Mouse (Mus musculus): Measurements from ENCODE around the gene Gba. TPM values are rescaled to one million over a fixed set of nuclear protein-coding genes. Genes with fewer than 3 reads are reported as not detected.

The Gba gene
- polyA plus RNA-seq, 1 experiment from 2014 or later = 32.7 TPM

- ATAC-seq (ENCODE audit: extremely low read depth, insufficient number of reproducible peaks, low FRiP score, low TSS enrichment) = no peak
- 28% methylated on average over 10 of the region's 10 CpGs for WGBS
- Histone ChIP-seq H3K27ac (replicated peaks) (0 out of 2 replicates have a peak within 1 kb of the TSS, but pooled peaks have one; percentile 17), H3K27me3 (replicated peaks) (peaks cover 66% of the 10 kb centered on the region), H3K4me1 (peaks cover 35% of the 10 kb centered on the region), H3K36me3 (0 out of 2 replicates have a peak, but pooled peaks cover 4% of the 10 kb centered on the region), H3K9me3 (no peaks in the 10 kb centered on the region), H3K9ac (peak within 1 kb of the TSS; percentile 76), H3K4me2 (peak within 1 kb of the TSS; percentile 78), H3K4me3 (peak within 1 kb of the TSS; percentile 57)
Observed at GRCm38 (mm10) chr3:89228836-89229235, 26.1 kb downstream of the Gba start, which contains the start of gene Muc1. Gene Muc1, plus strand, starts transcription at chr3:89229057.

GRCm38 (mm10) chr3:89229276-89229675 lies 26.5 kb downstream of the Gba start:
- Histone ChIP-seq H3K36me3 (0 out of 2 replicates have a peak, but pooled peaks cover 4% of the 10 kb centered on the region), H3K9ac (no peak overlapping the region), H3K27me3 (replicated peaks) (peaks cover 67% of the 10 kb centered on the region), H3K4me3 (no peak overlapping the region), H3K4me1 (peaks cover 39% of the 10 kb centered on the region), H3K27ac (replicated peaks) (no peak overlapping the region), H3K4me2 (0 out of 2 replicates have a peak overlapping the region, but pooled peaks have one; percentile 78), H3K9me3 (no peaks in the 10 kb centered on the region)
- no peak for ATAC-seq (ENCODE audit: extremely low read depth, insufficient number of reproducible peaks, low FRiP score, low TSS enrichment)
- 63% methylated on average over 4 of the region's 4 CpGs for WGBS

GRCm38 (mm10) chr3:89230561-89230960 lies 27.8 kb downstream of the Gba start:
- peaks cover 39% of the 10 kb centered on the region for H3K4me1 ChIP-seq
- no peak for ATAC-seq (ENCODE audit: extremely low read depth, insufficient number of reproducible peaks, low FRiP score, low TSS enrichment)
- WGBS = 78% methylated on average over 2 of the region's 2 CpGs
- H3K9ac ChIP-seq = no peak overlapping the region
- H3K9me3 ChIP-seq = no peaks in the 10 kb centered on the region
- H3K4me2 ChIP-seq = no peak overlapping the region
- no peaks in the 10 kb centered on the region for H3K36me3 ChIP-seq
- H3K27ac ChIP-seq (replicated peaks) = no peak overlapping the region
- H3K4me3 ChIP-seq = no peak overlapping the region
- peaks cover 65% of the 10 kb centered on the region for H3K27me3 ChIP-seq (replicated peaks)

- Histone ChIP-seq H3K36me3 (no peaks in the 10 kb centered on the region), H3K4me1 (peaks cover 38% of the 10 kb centered on the region), H3K27me3 (replicated peaks) (peaks cover 63% of the 10 kb centered on the region), H3K9ac (no peak overlapping the region), H3K27ac (replicated peaks) (no peak overlapping the region), H3K4me3 (no peak overlapping the region), H3K9me3 (no peaks in the 10 kb centered on the region), H3K4me2 (no peak overlapping the region)
- WGBS = 50% methylated on average over 7 of the region's 7 CpGs
- ATAC-seq (ENCODE audit: extremely low read depth, insufficient number of reproducible peaks, low FRiP score, low TSS enrichment) = no peak
Observed at GRCm38 (mm10) chr3:89231345-89231744, 28.6 kb downstream of the Gba start.

GRCm38 (mm10) chr3:89231772-89232275 lies 29.1 kb downstream of the Gba start:
- H3K9me3 ChIP-seq = no peaks in the 10 kb centered on the region
- ATAC-seq (ENCODE audit: extremely low read depth, insufficient number of reproducible peaks, low FRiP score, low TSS enrichment) = no peak
- WGBS = 64% methylated on average over 16 of the region's 16 CpGs
- peaks cover 59% of the 10 kb centered on the region for H3K27me3 ChIP-seq (replicated peaks)
- no peak overlapping the region for H3K27ac ChIP-seq (replicated peaks)
- H3K4me1 ChIP-seq = peaks cover 34% of the 10 kb centered on the region
- H3K4me2 ChIP-seq = no peak overlapping the region
- no peaks in the 10 kb centered on the region for H3K36me3 ChIP-seq
- no peak overlapping the region for H3K4me3 ChIP-seq
- H3K9ac ChIP-seq = no peak overlapping the region

- H3K4me1 ChIP-seq = peaks cover 27% of the 10 kb centered on the region
- H3K9ac ChIP-seq = no peak overlapping the region
- WGBS = 70% methylated on average over 6 of the region's 6 CpGs
- H3K36me3 ChIP-seq = no peaks in the 10 kb centered on the region
- H3K4me2 ChIP-seq = no peak overlapping the region
- no peaks in the 10 kb centered on the region for H3K9me3 ChIP-seq
- peaks cover 58% of the 10 kb centered on the region for H3K27me3 ChIP-seq (replicated peaks)
- ATAC-seq (ENCODE audit: extremely low read depth, insufficient number of reproducible peaks, low FRiP score, low TSS enrichment) = no peak
- H3K4me3 ChIP-seq = no peak overlapping the region
- H3K27ac ChIP-seq (replicated peaks) = no peak overlapping the region
Observed at GRCm38 (mm10) chr3:89232614-89233013, 29.9 kb downstream of the Gba start.

GRCm38 (mm10) chr3:89233562-89234110 lies 30.9 kb downstream of the Gba start:
- Histone ChIP-seq H3K27ac (replicated peaks) (0 out of 2 replicates have a peak overlapping the region, but pooled peaks have one; percentile 39), H3K9me3 (no peaks in the 10 kb centered on the region), H3K36me3 (no peaks in the 10 kb centered on the region), H3K4me2 (no peak overlapping the region), H3K4me1 (peaks cover 20% of the 10 kb centered on the region), H3K9ac (peak overlapping the region; percentile 21; the same call in 1 of the 2 replicates), H3K27me3 (replicated peaks) (peaks cover 66% of the 10 kb centered on the region), H3K4me3 (no peak overlapping the region)
- ATAC-seq (ENCODE audit: extremely low read depth, insufficient number of reproducible peaks, low FRiP score, low TSS enrichment) = peak; percentile 23; the same call in 1 of the 2 replicates
- WGBS = 49% methylated on average over 14 of the region's 14 CpGs

GRCm38 (mm10) chr3:89236516-89236915 lies 33.8 kb downstream of the Gba start:
- Histone ChIP-seq H3K27me3 (replicated peaks) (peaks cover 46% of the 10 kb centered on the region), H3K4me3 (no peak overlapping the region), H3K9ac (no peak overlapping the region), H3K4me2 (no peak overlapping the region), H3K27ac (replicated peaks) (no peak overlapping the region), H3K4me1 (peaks cover 17% of the 10 kb centered on the region), H3K36me3 (no peaks in the 10 kb centered on the region), H3K9me3 (no peaks in the 10 kb centered on the region)
- ATAC-seq (ENCODE audit: extremely low read depth, insufficient number of reproducible peaks, low FRiP score, low TSS enrichment) = no peak
- WGBS = 79% methylated on average over 10 of the region's 10 CpGs

GRCm38 (mm10) chr3:89237682-89238081 lies 35.0 kb downstream of the Gba start:
- H3K9ac ChIP-seq = no peak overlapping the region
- H3K27ac ChIP-seq (replicated peaks) = no peak overlapping the region
- no peak for ATAC-seq (ENCODE audit: extremely low read depth, insufficient number of reproducible peaks, low FRiP score, low TSS enrichment)
- H3K27me3 ChIP-seq (replicated peaks) = peaks cover 38% of the 10 kb centered on the region
- H3K4me1 ChIP-seq = peaks cover 16% of the 10 kb centered on the region
- no peaks in the 10 kb centered on the region for H3K9me3 ChIP-seq
- H3K36me3 ChIP-seq = no peaks in the 10 kb centered on the region
- WGBS = 86% methylated on average over 21 of the region's 21 CpGs
- no peak overlapping the region for H3K4me2 ChIP-seq
- H3K4me3 ChIP-seq = no peak overlapping the region

- Histone ChIP-seq H3K4me3 (no peak overlapping the region), H3K36me3 (no peaks in the 10 kb centered on the region), H3K27ac (replicated peaks) (no peak overlapping the region), H3K4me1 (peaks cover 10% of the 10 kb centered on the region), H3K9me3 (no peaks in the 10 kb centered on the region), H3K4me2 (no peak overlapping the region), H3K9ac (0 out of 2 replicates have a peak overlapping the region, but pooled peaks have one; percentile 24), H3K27me3 (replicated peaks) (peaks cover 45% of the 10 kb centered on the region)
- ATAC-seq (ENCODE audit: extremely low read depth, insufficient number of reproducible peaks, low FRiP score, low TSS enrichment) = no peak
- WGBS = 45% methylated on average over 11 of the region's 12 CpGs
Observed at GRCm38 (mm10) chr3:89238494-89238893, 35.8 kb downstream of the Gba start.

- ATAC-seq (ENCODE audit: extremely low read depth, insufficient number of reproducible peaks, low FRiP score, low TSS enrichment) = no peak
- Histone ChIP-seq H3K27ac (replicated peaks) (no peak overlapping the region), H3K4me2 (no peak overlapping the region), H3K36me3 (peaks cover 1% of the 10 kb centered on the region; the same call in 1 of the 2 replicates), H3K4me1 (peaks cover 35% of the 10 kb centered on the region), H3K4me3 (no peak overlapping the region), H3K9ac (no peak overlapping the region), H3K27me3 (replicated peaks) (peaks cover 49% of the 10 kb centered on the region), H3K9me3 (no peaks in the 10 kb centered on the region)
- WGBS = 65% methylated on average over 9 of the region's 9 CpGs
Observed at GRCm38 (mm10) chr3:89242331-89242895, 39.7 kb downstream of the Gba start.
